Mouse (Mus musculus) E14TG2a.4 (cell line): ENCODE data around the gene Rhbdd1.

Experiments used
- CTCF ChIP-seq: conservative IDR thresholded peaks from 2 replicates; pipeline ENCODE4 v1.5.1; 2014; ENCODE audit warnings: low read length
- NANOG ChIP-seq: IDR thresholded peaks from 2 replicates; pipeline ENCODE4 v1.6.1; 2014; ENCODE audit warnings: borderline replicate concordance, low read length, mixed read lengths

DNA sequence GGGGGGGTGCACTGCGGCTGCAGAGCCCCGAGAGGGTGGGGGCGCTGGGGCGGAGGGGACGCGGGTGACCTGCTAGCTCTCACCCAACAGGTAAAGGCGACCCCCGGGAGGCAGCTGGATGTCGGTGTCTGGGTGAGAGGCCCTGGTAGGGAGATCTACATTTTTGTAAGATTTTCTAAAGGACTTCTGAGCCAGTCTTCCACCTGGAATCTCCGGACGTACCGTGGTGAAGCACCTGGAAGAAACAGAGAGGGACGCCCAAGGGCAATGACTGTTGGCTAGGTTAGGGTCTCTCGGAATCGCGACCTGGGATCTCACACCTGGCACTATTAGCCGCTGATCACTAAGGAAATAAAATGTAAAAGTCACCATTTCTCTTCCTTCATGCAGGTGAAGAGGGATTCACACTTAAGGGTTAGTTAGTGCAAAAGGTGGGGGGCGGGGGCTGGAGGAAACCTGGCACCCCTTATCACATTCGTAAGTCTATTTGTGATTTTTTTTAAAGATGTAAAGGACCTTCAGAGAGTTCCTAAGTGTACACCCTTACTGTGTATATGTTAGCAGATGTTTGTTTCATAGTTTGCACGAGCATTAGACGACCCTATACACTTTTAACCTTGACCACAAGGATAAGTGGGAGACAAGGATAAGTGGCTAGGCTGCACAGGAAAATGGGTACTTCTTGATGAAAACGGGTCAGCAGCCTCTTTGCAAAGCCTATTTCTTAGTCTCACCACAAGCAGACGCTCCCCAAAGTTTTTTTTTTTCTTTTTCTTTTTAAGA is 24.1 kb upstream of the Rhbdd1 start:
- TF ChIP-seq CTCF: no peak
- TF ChIP-seq NANOG: no peak
